Mouse (Mus musculus): Measurements from ENCODE around the gene Arf6.

DNA sequence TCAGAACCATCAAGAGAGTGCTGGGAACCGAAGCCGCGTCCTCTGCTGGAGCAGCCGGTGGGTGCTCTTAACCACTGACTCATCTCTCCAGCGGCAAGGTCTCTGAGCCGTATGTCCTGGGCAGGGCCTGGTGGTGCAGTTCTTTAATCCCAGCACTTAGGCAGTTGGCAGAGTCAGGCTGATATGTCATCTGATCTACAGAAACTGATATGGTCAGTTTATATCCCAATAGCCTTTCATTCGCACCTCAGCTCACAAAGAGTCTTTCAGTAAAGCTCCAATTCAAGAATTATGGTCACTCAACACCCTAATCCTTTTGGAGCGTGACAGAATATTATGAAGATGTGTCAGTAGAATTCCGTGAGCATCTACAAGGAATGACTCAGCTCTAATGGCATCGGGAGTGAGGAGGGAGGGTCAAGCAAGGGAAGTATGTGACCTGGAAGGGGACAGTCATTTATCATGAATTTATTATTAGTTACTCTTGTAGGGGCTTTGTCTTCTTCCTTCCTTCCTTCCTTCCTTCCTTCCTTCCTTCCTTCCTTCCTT lies 16.4 kb downstream of the Arf6 start:
- TF ChIP-seq CTCF (IDR thresholded peaks at IDR 0.05; ENCODE audit: low read depth) (no peak), EP300 (IDR thresholded peaks at IDR 0.05; ENCODE audit: low read depth) (no peak)

All from liver, embryonic 14.5 days (tissue).